Mouse (Mus musculus) embryonic facial prominence, embryonic 13.5 days (tissue): ENCODE measurements around the gene Prickle1. TPM values are rescaled to one million over a fixed set of nuclear protein-coding genes. Genes with fewer than 3 reads are reported as not detected.

Experiments used
- ATAC-seq: fragments of 200-750 bp; cut with Nextera tagmentation; 2 replicates; pipeline ENCODE4 v1.8.0; 2017; ENCODE audit warnings: low read depth; ENCODE audit not compliant: insufficient number of reproducible peaks, insufficient read depth, low FRiP score, low TSS enrichment
- H3K27ac ChIP-seq: fragments of 300-500 bp; sonication (generic); 2 replicates; pipeline ENCODE4 v1.5.1; 2015; ENCODE audit warnings: moderate library complexity, mild to moderate bottlenecking, inconsistent platforms
- H3K27me3 ChIP-seq: fragments of 300-500 bp; sonication (generic); 2 replicates; pipeline ENCODE4 v1.6.1; 2015; ENCODE audit warnings: mild to moderate bottlenecking, inconsistent platforms
- H3K36me3 ChIP-seq: fragments of 300-500 bp; sonication (generic); 2 replicates; pipeline ENCODE4 v1.6.1; 2015; ENCODE audit warnings: mild to moderate bottlenecking, inconsistent platforms
- H3K4me1 ChIP-seq: fragments of 300-500 bp; sonication (generic); 2 replicates; pipeline ENCODE4 v1.6.1; 2015; ENCODE audit warnings: inconsistent platforms
- H3K4me2 ChIP-seq: fragments of 300-500 bp; sonication (generic); 2 replicates; pipeline ENCODE4 v1.6.1; 2015; ENCODE audit warnings: moderate library complexity, mild to moderate bottlenecking, inconsistent platforms
- H3K4me3 ChIP-seq: fragments of 300-500 bp; sonication (generic); 2 replicates; pipeline ENCODE4 v1.5.1; 2015; ENCODE audit warnings: mild to moderate bottlenecking, inconsistent platforms
- H3K9ac ChIP-seq: fragments of 300-500 bp; sonication (generic); 2 replicates; pipeline ENCODE4 v1.6.1; 2015; ENCODE audit warnings: mild to moderate bottlenecking, inconsistent platforms
- H3K9me3 ChIP-seq: fragments of 300-500 bp; sonication (generic); 2 replicates; pipeline ENCODE4 v1.6.1; 2016; ENCODE audit warnings: inconsistent platforms
- WGBS: fragments of 180-500 bp; shearing (Covaris S2); methylation state at CpG from one replicate; pipeline ENCODE4 v1.1.7; 2015; ENCODE audit warnings: mixed read lengths; 5-methylcytosine and 5-hydroxymethylcytosine counted together
- polyA plus RNA-seq: library from polyadenylated mRNA; unstranded; fragments of >200 nt; fragmentation: Nextera tagmentation; extraction: Ambion mirVana; gene quantifications from 2 replicates; pipeline ENCODE4 v1.2.1, GENCODE M21; 2015

Gene Prickle1
- polyA plus RNA-seq, 1 experiment from 2014 or later = 46.5 TPM

DNA sequence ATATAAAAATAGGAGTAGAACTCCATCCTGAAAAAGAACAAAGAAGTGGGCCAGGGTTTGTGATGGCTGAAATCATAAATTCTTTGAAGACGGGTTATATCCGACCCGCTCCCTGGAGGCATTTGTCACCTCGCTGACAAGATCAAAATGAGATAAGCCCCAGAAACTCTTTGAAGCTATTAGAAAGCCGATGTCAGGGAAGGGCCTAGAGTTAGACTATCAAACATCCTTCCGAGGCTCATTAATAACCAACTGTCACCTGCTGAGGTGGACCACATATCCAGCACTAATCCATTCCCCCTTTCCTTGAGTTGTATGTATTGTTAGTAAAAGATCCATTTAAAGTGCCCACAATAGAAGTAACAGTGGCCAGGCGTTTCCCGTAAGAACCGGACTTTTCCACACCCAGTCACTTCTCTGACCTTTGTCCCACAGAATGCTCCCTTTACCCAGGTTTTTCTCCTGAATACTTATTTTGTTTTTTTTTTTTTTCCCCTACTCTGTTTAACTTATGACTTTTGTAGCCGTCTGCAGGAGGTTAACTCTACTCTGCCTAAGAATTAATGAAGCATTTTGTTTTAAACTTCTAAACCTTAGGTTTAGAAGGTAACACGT lies 24.7 kb downstream of the Prickle1 start:
- no peaks in the 10 kb centered on the region for H3K9me3 ChIP-seq
- H3K4me1 ChIP-seq = peaks cover 26% of the 10 kb centered on the region
- peaks cover 12% of the 10 kb centered on the region; the same call in 1 of the 2 replicates for H3K36me3 ChIP-seq
- H3K27ac ChIP-seq = no peak overlapping the region
- 81% methylated on average over 11 of the region's 11 CpGs for WGBS
- no peak overlapping the region for H3K9ac ChIP-seq
- H3K27me3 ChIP-seq = no peaks in the 10 kb centered on the region
- no peak overlapping the region for H3K4me3 ChIP-seq
- no peak overlapping the region for H3K4me2 ChIP-seq
- no peak for ATAC-seq

DNA sequence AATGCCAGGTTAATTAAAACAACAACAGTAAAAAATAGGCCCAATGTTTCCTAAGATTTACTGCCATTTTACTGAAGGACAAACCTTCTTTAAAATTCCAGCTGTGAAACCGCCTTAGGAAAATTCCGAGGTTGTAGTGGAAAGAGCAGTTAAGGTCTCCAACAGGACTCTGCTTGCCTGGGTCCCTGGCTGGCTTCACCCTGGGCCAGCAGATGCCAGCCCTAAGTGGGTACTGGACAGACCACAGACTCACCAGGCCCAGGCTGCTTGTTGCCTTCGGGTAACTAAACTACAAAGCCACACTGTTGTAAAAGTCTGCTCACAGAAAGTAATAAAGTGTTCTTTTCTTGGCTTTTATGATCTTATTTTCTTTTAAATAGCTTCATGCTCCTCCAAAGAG lies 26.8 kb downstream of the Prickle1 start:
- no peak overlapping the region for H3K27ac ChIP-seq
- no peak overlapping the region for H3K9ac ChIP-seq
- H3K36me3 ChIP-seq = peaks cover 11% of the 10 kb centered on the region
- H3K4me2 ChIP-seq = no peak overlapping the region
- WGBS = 62% methylated on average over 3 of the region's 3 CpGs
- no peak overlapping the region for H3K4me3 ChIP-seq
- ATAC-seq = no peak
- H3K9me3 ChIP-seq = no peaks in the 10 kb centered on the region
- no peaks in the 10 kb centered on the region for H3K27me3 ChIP-seq
- peaks cover 35% of the 10 kb centered on the region for H3K4me1 ChIP-seq

DNA sequence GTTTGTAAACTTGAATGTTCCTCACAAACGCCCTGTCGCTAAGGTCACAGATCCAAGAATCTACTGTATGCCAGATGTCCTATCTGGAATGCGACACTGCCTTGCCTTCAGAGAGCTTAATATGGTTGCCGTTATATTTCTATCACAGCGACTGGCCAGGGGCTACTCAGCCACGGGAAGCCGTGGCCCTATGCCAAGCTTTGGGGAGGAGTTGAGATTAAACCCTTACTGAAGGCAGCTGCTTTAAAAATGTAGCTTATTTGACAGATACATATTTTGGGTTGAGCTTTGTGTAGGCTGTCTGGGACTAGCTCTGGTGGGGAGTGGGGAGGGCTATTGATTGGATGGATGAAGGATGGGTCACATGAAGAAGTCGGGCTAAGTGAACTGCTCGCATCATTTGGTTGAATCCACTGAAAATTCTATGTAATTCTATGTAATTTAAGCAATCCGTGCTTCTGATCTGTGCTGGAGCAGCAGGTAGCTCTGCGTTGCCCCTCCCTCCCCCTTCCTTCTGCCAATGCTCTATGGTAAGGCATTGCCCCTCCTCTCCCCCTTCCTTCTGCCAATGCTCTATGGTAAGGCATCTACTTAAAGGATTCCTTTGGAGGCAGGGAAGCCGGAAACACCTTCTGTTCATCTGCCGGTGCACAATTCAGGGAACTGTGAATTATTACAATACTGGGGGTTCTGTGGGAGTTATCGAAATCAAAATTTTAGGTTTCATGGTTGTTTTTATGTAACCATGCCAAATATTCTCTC lies 28.0 kb downstream of the Prickle1 start:
- no peak overlapping the region for H3K4me3 ChIP-seq
- H3K9ac ChIP-seq = peak overlapping the region; percentile 16; the same call in 1 of the 2 replicates
- H3K27me3 ChIP-seq = no peaks in the 10 kb centered on the region
- ATAC-seq = peak; percentile 52; the same call in 1 of the 2 replicates
- WGBS = 46% methylated on average over 14 of the region's 14 CpGs
- peak overlapping the region; percentile 33 for H3K27ac ChIP-seq
- H3K4me1 ChIP-seq = peaks cover 42% of the 10 kb centered on the region
- no peaks in the 10 kb centered on the region for H3K9me3 ChIP-seq
- H3K36me3 ChIP-seq = peaks cover 11% of the 10 kb centered on the region; the same call in 1 of the 2 replicates
- H3K4me2 ChIP-seq = peak overlapping the region; percentile 1; the same call in 1 of the 2 replicates

DNA sequence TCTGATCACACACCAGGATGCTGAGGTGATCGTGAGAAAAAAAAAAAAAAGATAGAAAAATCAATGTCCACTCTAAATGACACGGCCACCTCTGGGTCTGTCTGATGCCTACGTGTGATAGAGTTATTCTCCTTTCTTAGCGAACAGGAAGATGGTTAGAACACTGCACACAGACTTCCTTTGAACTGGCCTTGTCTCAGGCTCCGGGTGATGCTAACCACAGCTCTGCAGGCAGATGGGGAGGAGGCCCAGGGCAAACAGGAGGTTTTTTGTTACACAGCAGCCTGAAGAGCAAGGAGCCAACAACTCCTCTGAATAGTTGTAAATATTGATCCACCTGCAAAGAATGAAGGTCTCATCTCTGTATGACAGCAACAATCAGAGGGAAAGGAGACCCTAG lies 32.2 kb downstream of the Prickle1 start:
- no peak overlapping the region for H3K9ac ChIP-seq
- H3K4me1 ChIP-seq = peaks cover 48% of the 10 kb centered on the region
- ATAC-seq = no peak
- no peak overlapping the region for H3K4me3 ChIP-seq
- H3K4me2 ChIP-seq = no peak overlapping the region
- 45% methylated on average over 5 of the region's 5 CpGs for WGBS
- peaks cover 11% of the 10 kb centered on the region for H3K36me3 ChIP-seq
- no peaks in the 10 kb centered on the region for H3K27me3 ChIP-seq
- no peak overlapping the region for H3K27ac ChIP-seq
- H3K9me3 ChIP-seq = no peaks in the 10 kb centered on the region

DNA sequence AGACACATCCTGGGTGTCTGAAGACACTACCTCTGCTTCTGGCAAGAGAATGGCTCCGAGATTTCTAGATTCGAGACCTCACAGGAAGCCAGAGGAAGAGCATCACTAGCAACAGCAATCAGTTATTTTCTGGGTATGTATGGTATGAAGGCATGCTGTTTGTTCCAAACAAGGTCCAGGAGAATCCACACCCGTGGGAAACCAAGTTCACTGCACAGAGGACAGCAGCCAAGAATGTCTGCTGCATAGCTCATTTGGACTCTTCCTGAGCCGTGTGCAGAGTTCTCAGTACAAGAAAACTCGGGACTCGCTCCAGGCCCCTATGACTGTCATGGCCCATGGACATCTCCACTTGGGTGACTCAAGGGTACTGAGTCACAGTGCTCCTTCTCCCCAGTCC lies 34.2 kb downstream of the Prickle1 start:
- Histone ChIP-seq H3K4me3 (no peak overlapping the region), H3K9ac (no peak overlapping the region), H3K9me3 (no peaks in the 10 kb centered on the region), H3K27me3 (no peaks in the 10 kb centered on the region), H3K4me1 (peaks cover 31% of the 10 kb centered on the region), H3K36me3 (peaks cover 19% of the 10 kb centered on the region), H3K4me2 (no peak overlapping the region), H3K27ac (no peak overlapping the region)
- 0 out of 2 replicates have a peak, but pooled peaks have one; percentile 15 for ATAC-seq
- 73% methylated on average over 6 of the region's 6 CpGs for whole genome bisulfite sequencing

DNA sequence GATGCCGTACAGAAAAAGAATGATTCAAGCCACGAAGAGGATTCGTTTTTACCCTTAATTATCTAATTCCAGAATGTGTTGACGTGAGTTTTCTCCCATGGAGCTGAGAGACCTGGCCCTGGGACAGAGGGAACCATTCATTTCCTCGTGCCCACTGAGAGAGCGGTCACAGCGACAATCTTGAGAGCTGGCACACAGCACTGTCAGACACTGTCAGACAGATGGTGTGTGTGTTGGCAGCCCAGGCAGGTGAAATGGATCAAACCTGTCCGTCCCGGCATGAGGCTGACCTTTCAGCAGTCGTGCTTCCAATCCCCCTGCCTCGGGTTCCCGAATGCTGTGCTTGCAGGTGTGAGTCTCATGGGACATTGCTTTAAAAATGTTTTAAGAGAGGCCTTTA lies 37.3 kb downstream of the Prickle1 start:
- Histone ChIP-seq H3K9ac (no peak overlapping the region), H3K9me3 (no peaks in the 10 kb centered on the region), H3K4me1 (peaks cover 20% of the 10 kb centered on the region), H3K4me2 (no peak overlapping the region), H3K27me3 (no peaks in the 10 kb centered on the region), H3K27ac (no peak overlapping the region), H3K36me3 (peaks cover 14% of the 10 kb centered on the region), H3K4me3 (no peak overlapping the region)
- WGBS = 90% methylated on average over 12 of the region's 12 CpGs
- ATAC-seq = no peak

DNA sequence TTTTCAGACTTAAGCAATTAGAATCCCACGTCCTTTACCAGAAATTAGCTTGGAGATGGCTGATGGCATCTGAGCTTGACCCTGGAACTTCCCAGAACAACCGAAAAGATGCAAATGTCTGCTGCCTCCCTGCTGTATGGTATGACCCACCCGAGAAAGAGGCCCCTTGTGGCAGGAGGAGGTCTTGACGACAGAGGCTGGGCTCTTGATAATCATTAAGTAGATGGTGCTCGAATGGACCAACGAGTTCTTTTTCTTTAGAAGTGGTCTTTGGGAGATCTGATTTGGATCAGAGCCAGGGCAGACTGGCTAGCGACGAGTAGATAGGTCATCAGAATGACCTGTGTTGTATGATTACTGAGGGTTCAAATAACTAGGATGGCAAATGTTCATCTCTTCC lies 40.0 kb downstream of the Prickle1 start:
- no peak for ATAC-seq
- Histone ChIP-seq H3K9ac (no peak overlapping the region), H3K27me3 (no peaks in the 10 kb centered on the region), H3K4me2 (no peak overlapping the region), H3K4me3 (no peak overlapping the region), H3K9me3 (no peaks in the 10 kb centered on the region), H3K27ac (no peak overlapping the region), H3K36me3 (peaks cover 14% of the 10 kb centered on the region), H3K4me1 (peaks cover 27% of the 10 kb centered on the region)
- 69% methylated on average over 8 of the region's 8 CpGs for WGBS

DNA sequence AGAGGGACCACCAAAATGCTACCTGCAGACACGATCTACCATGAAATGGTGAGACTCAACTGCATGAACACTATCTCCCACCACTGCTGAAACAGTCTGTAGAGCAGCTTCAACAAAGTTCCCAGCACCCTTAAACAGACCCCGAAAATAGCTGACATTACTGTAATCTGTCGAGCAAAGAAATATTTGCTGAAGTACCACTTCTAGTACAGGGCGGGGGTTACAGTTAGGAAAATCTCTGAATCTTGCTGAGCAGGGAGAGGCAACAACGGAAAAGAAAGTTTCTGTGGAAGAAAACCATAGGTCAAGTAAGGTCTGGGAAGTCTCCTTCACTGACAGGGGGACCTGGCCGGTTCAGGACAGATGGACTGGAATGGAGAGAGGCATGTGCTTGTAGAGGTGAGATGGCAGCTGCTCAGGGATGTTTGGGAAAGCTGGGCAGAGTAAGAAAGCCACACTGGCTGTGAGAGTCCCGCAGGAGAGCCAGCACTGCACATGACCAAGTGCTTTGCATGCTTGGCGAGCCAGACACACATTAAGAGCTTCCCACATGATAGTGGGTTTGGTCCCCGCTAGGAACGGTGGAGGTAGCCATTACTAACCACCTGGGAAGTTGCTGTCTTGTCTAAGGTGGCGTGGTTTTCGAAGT lies 41.4 kb downstream of the Prickle1 start:
- no peak overlapping the region for H3K4me3 ChIP-seq
- H3K9me3 ChIP-seq = no peaks in the 10 kb centered on the region
- no peak overlapping the region for H3K4me2 ChIP-seq
- ATAC-seq = no peak
- WGBS = 81% methylated on average over 12 of the region's 12 CpGs
- H3K36me3 ChIP-seq = peaks cover 14% of the 10 kb centered on the region
- H3K9ac ChIP-seq = no peak overlapping the region
- no peak overlapping the region; the same call in 1 of the 2 replicates for H3K27ac ChIP-seq
- H3K4me1 ChIP-seq = peaks cover 27% of the 10 kb centered on the region
- H3K27me3 ChIP-seq = no peaks in the 10 kb centered on the region

DNA sequence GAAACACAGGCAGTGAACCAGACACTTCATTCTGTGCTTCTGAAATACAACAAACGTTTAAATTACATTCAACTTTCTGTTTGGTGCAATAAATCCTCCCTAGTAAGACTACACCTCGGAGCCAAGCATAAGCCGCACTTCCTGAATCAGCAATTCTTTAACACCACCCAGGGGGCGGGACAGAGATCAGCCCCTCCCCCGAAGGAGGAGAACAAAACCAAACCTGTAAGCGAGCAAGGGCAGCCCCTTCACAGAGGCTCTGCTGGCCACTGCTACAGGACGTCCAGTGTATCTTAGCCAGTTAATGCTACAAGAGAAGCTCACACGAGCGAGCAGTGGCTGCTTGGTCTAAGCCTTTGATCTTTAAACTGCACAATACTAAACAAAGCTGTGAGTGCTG lies 43.5 kb downstream of the Prickle1 start:
- WGBS = 5% methylated on average over 9 of the region's 9 CpGs
- Histone ChIP-seq H3K9ac (peak overlapping the region; percentile 40; the same call in 1 of the 2 replicates), H3K36me3 (0 out of 2 replicates have a peak, but pooled peaks cover 3% of the 10 kb centered on the region), H3K4me2 (peak overlapping the region; percentile 35), H3K4me3 (0 out of 2 replicates have a peak overlapping the region, but pooled peaks have one; percentile 4), H3K4me1 (peaks cover 39% of the 10 kb centered on the region), H3K27me3 (no peaks in the 10 kb centered on the region), H3K9me3 (no peaks in the 10 kb centered on the region), H3K27ac (peak overlapping the region; percentile 24; the same call in 1 of the 2 replicates)
- no peak for ATAC-seq

DNA sequence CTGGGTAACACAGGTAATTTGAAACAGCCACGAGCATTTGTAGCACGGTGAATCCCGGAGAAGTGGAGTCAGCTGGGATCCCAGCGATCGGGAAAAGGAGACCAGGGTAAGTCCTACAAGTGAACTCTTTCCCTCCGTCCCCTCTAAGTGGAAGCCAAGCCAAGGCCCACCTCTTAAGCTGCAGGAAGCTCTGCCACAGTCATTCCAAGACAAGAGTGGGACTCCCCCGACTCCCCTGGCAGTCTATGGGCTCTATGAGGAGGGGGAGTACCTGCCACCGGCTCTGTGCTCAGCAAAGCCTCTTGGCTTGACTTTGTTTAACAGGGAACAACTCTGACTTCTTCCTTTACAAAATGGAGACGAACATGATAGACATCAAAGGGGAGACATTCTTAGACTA lies 47.4 kb downstream of the Prickle1 start:
- Histone ChIP-seq H3K4me1 (peaks cover 38% of the 10 kb centered on the region), H3K4me3 (no peak overlapping the region), H3K36me3 (peaks cover 7% of the 10 kb centered on the region; the same call in 1 of the 2 replicates), H3K27me3 (no peaks in the 10 kb centered on the region), H3K27ac (no peak overlapping the region), H3K9ac (no peak overlapping the region), H3K4me2 (no peak overlapping the region), H3K9me3 (no peaks in the 10 kb centered on the region)
- 29% methylated on average over 9 of the region's 9 CpGs for WGBS
- ATAC-seq = no peak

DNA sequence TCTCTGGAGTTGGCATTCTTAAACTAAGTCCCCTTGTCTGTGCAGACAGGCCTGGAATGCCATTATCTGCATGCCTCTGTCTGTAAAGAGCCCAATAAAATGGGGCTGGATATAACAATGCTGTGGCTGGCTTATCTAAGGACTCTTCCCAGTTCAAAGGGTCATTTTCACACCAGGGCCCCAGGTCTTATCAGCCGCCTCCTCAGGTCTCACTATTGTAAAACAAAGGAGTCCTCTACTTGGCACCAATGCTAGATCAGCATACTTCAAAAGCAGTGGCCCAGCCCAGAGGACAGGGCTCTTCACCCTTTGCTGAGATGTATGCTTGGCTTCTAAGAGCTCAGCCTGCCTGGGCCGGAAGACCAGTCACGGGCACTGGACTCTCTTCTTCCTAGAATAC lies 56.3 kb downstream of the Prickle1 start:
- peaks cover 30% of the 10 kb centered on the region for H3K4me1 ChIP-seq
- no peak for ATAC-seq
- 85% methylated on average over 3 of the region's 3 CpGs for WGBS

More for the DNA sequence above, 56.3 kb downstream of the Prickle1 start:
- no peak overlapping the region for H3K27ac ChIP-seq
- H3K9me3 ChIP-seq = no peaks in the 10 kb centered on the region
- no peak overlapping the region for H3K4me2 ChIP-seq
- no peak overlapping the region for H3K9ac ChIP-seq
- H3K36me3 ChIP-seq = peaks cover 13% of the 10 kb centered on the region; the same call in 1 of the 2 replicates
- no peak overlapping the region for H3K4me3 ChIP-seq
- no peaks in the 10 kb centered on the region for H3K27me3 ChIP-seq
